Mouse (Mus musculus): Measurements from ENCODE around the gene Igfbp2.

GRCm38 (mm10) chr1:72815184-72815583 is 9.1 kb upstream of the Igfbp2 start:
- TF ChIP-seq POLR2A (IDR thresholded peaks at IDR 0.05; ENCODE audit: borderline replicate concordance, extremely low read depth, insufficient read depth, insufficient read length, poor library complexity, severe bottlenecking) (no peak), CTCF (IDR thresholded peaks at IDR 0.05; ENCODE audit: borderline replicate concordance, extremely low read depth, insufficient read depth, insufficient read length) (no peak)

All from brain, embryonic 14.5 days (tissue).